Mouse (Mus musculus) liver, embryonic 14.5 days (tissue): Measurements from ENCODE around the gene S100pbp.

Source experiments
- CTCF ChIP-seq: IDR thresholded peaks from 2 replicates; pipeline ENCODE4 v1.5.1; 2016; ENCODE audit warnings: antibody characterized with exemption, low read depth, control low read depth
- EP300 ChIP-seq: IDR thresholded peaks from 2 replicates; pipeline ENCODE4 v1.6.1; 2016; ENCODE audit warnings: antibody characterized with exemption, low read depth

DNA sequence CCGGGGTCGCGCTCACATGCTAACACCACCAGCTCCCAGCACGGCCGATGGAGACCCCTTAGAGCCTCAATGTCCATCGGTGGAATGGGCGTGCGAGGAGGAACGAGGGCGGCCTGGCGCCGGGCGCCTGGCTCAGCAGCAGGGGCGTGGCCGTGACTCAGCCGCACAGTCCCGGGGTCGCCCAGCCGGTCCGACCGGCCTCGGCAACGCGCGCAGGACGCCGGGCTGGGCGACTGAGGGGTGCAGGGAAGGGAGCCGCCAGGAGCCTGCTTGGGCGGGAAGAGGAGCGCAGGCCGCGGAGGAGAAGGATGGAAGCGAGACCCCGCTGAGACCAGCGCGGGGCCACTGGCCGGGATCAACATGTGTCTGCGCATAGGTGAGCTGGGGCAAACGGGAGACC is 84.2 kb downstream of the S100pbp start, which contains the start of gene Tmem54:
- no peak for TF ChIP-seq EP300
- no peak for TF ChIP-seq CTCF
